Mouse (Mus musculus) brain, embryonic 14.5 days (tissue): ENCODE data around the gene Zfhx3.

ENCODE experiments used
- CTCF ChIP-seq: fragments of 200-500 bp; IDR thresholded peaks from 2 replicates; pipeline ENCODE4 v1.5.1; 2012; ENCODE audit warnings: inconsistent platforms, mild to moderate bottlenecking, moderate library complexity, borderline replicate concordance; ENCODE audit not compliant: insufficient read depth, insufficient read length; ENCODE audit errors: extremely low read depth
- POLR2A ChIP-seq: fragments of 200-500 bp; IDR thresholded peaks from 2 replicates; pipeline ENCODE4 v1.6.1; 2012; ENCODE audit warnings: mild to moderate bottlenecking, inconsistent platforms, borderline replicate concordance; ENCODE audit not compliant: poor library complexity, insufficient read depth, insufficient read length, severe bottlenecking; ENCODE audit errors: extremely low read depth

DNA sequence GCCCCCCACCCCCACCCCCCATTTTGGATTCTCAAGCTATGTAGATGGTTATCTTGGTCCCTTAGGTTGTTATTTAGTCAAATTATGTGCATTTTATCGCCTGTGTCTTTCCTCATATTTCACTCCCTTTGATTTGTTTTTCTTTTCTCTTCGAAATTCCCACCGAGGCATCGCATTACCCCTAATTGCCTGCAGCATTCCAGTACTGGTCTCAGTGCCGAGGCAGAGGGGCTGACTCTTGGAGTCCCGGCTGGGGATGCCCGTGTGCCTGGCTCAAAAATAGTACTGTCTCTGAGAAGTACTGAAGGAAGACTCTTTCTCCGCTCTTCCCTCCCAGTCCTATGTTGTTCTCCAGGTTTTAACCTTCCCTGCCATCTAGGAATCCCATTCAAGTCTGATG, 125.8 kb downstream of the Zfhx3 start:
- TF ChIP-seq CTCF = no peak
- no peak for TF ChIP-seq POLR2A
